Mouse (Mus musculus) thymus, postnatal 0 days (tissue): ENCODE results near the gene Ube2i. TPM values are rescaled to one million over a fixed set of nuclear protein-coding genes. Genes with fewer than 3 reads are reported as not detected.

Source experiments
- DNase-seq: peaks from one replicate; pipeline ENCODE4 v3.0.0-alpha.2; 2015; ENCODE audit warnings: low spot score
- polyA plus RNA-seq: library from polyadenylated mRNA; unstranded; fragments of >200 nt; fragmentation: Nextera tagmentation; extraction: Ambion mirVana; gene quantifications from 2 replicates; pipeline ENCODE4 v1.2.1, GENCODE M21; 2015

Gene Ube2i
- polyA plus RNA-seq = 772 and 787 TPM in 2 replicates

DNA sequence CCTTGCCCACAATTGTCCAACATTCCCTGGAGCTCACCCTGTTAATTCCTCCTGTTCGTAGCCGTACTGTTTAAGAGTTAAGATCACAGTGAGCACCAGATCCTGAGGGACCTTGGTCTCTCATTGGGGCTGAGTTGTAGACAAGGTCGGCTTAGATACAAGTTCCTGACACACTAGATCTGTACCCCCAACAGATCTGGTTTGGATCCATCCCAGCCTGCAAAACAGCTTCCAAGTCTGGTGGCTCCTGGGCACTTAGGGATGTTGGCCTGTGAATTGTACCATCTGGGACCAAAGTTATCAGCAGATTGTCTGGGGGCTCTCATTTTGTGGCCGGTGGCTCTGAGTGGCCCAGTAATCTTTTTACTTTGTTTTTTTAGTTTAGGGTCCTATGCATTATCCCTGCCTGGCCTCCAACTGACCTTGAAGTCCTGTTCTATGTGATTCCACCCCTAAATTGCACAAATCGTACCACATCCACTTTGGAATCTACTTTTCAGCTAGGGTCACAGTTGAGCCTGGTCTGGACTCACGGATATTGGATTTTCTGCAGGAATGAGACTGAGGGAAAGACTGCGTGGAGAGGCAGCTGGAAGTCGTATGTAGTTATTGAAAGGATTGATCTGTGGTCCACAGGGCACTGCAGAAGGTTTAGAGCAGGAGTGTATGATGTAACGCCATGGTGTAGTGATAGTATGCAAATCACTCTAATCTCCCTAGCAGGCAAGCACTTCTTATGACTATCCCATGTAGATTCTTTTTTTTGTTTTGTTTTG, at the start of gene Ube2i:
Gene Ube2i (minus strand): TSS at position 52 of the 776 bp plus-strand sequence.
- no peak for DNase-seq

DNA sequence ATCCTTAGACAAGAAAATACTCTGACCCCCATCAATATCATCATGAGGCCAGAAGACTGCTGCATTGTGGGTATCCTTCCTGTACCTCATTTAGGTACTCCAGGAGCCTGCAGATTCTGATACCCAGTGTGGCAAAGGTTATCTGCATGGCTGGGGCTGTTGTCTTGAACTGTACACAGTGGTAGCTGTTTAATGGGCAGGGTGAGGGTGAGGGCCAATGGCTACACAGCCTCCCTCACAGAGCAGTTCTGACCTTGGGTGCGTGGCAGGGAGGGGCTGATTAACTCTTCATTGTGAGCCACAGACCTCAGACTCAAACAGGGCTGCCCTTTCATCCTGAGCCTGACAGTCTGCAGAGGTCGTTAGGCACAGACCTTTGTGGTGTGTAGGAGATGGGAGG, 48.5 kb upstream of the Ube2i start:
- no peak for DNase-seq

DNA sequence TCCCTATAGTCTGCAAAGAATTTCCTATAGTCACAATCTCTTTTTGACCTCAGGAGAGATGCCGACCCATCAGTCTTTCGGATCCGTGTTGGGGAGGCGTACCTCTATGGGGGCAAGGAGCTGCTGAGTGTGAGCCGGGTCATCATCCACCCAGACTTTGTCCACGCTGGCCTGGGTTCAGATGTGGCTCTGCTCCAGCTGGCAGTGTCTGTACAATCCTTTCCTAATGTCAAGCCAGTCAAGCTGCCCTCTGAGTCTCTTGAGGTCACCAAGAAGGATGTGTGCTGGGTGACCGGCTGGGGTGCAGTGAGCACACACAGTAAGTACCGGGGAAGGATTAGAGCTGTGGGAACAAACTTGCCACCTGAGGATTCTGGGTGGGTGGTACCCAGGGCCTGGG, 46.4 kb upstream of the Ube2i start:
- no peak for DNase-seq

DNA sequence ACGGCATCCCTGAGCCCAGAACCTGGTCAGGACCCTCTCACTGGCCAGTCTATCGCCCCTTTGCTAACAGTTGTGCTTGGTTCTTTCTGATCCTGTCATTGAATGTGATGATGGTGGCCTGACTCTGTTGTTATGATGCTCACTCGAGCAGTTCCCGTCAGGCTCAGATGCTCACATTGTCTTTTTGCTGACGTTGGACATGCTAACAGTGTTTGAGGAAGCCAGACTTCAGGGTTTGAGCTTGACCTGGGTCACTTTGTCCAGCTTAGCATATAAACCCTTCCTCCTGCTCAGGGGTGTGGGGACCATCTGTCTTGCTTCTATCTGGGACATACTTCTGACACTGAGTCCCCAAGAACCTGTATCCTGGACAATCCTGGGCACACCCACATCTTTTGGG, 43.9 kb upstream of the Ube2i start, which contains the start of gene Prss29:
Gene Prss29 (plus strand): TSS at position 301 of the 400 bp plus-strand sequence.
- DNase-seq = no peak

DNA sequence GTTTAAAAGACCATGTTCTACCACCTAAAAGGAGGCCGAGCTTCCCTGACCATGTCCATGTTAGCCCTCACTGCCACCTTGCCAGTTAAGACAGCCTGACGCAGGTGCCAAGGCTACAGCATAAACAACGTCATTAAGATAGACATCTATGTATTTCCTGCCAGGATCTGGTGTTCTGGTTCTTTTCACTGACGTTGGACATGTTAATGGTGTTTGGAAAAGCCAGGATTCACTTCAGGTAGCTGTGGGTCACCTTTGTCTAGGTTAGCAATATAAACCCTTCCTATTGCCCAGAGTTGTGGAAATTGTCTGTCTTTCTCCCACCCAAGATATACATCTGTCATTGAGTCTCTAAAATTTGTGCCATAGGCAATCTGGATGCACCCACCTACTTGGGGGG, 33.9 kb upstream of the Ube2i start, which contains the start of gene Prss28:
Gene Prss28 (plus strand): TSS at position 301 of the 400 bp plus-strand sequence.
- no peak for DNase-seq

DNA sequence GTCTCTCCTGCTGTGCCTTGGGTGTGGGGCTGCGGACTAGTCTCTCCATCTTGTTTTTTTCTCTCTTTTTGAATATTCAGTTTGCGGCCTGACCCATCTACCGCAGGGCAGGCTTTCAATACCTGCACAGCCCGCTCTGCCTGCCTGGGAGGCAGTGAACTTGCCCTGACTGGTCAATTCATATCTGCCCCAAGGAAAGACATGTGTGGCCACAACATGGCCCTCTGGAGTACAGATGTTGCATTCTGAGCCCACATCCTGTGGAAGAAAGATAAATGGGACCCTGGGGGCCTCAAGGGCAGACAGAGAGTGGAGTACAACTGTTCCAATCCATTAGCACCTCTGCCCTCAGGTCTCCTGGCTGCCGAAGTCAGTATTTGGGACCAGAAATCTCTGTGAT, 23.7 kb upstream of the Ube2i start, which contains the start of gene Prss34:
Gene Prss34 (plus strand): TSS at position 301 of the 400 bp plus-strand sequence.
- DNase-seq = no peak

DNA sequence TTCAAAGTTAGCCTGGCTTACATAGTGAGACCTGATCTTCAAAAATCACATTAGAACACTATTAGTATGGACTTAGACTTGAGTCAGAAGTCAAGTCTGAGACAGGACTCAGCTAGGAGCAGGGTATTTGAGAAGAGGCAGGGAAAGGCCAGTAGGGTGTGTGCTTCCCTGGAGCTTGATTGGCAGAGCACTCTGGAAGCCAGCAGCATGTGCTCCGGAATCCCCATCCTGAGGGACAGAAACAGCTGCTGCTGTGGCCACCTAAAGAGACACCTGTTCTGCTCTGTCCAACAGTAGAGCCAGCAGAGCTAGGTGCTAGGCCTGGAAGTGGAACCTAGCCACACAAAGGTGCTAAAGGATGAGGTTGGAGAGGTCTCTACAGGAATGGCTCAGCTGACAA, 19.7 kb upstream of the Ube2i start:
- DNase-seq = no peak

DNA sequence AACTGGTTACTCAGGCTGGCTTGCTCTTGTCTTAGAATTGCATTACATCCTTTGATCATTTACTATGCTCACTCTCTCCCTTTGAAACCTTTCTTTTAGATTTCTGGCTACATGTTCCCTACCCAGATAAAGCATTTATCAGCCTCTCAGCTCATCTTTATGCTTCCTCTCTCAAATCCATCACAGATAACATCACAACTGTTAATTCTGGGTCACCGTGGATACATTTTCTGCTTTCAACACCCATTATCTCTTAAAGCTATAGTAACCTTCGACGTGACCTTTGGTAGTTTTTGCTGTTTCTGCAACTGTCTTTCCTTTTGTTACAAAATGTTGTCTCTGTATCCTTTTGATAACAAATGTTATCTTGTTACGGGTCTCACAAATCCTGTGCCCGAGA, 19.1 kb upstream of the Ube2i start:
- no peak for DNase-seq

DNA sequence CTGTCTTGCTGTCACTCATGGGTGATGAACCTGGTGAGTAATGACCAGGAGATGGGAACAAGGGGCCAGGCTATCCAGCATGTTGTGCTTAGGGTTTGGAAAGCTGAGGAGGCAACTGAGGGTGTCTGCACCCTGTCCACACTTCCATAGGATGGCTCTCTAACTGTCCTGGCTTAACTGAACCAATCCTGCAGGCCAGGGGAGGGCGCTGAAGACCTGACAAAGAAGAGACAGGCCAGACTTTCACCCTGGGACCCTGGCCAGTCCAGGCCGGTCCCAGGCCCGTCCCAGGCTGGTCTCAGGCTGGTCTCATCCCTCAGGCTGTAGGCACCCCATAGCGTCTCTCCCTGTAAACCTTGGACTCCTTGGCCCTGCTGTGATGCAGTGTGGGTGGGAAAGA, 16.0 kb upstream of the Ube2i start:
- DNase-seq = no peak

DNA sequence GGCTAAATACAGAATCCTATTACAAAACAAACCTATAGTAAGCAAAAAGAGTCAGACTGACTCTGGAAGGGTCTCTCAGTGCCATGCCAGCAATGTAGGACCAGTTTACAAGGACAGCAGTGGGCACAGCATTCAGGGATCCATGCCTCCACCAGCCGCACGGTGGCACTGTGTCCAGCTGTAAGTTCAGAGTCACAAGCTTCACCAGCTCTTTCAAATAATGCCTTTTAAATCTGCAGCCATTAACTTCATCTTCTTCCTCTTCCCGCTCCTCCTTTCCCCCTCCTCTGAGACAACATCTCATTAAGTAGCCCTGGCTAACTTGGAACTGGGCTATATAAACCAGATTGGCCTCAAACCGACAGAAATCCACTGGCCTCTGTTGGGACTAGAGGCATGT, 14.4 kb upstream of the Ube2i start:
- DNase-seq = peak; percentile 51

DNA sequence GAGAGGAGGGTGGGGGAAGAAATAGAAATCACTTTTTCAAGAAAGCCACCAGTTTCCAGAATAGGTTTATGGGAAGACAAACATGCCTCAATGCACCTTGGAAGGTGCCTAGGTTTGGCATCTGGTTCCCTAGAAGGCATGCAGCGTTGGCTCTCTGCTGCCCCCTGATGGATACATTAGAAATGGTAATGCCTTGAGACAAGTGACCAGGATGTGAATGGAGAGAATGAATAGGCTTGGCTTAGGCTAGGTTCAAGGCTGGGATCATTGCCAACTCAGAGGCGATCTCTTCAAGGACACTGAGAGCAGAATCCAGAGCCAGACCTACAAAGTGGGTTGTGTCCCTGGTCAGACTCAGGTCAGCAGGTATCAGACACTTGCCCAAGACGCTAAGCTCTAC, 10.6 kb upstream of the Ube2i start:
- DNase-seq = peak; percentile 75

DNA sequence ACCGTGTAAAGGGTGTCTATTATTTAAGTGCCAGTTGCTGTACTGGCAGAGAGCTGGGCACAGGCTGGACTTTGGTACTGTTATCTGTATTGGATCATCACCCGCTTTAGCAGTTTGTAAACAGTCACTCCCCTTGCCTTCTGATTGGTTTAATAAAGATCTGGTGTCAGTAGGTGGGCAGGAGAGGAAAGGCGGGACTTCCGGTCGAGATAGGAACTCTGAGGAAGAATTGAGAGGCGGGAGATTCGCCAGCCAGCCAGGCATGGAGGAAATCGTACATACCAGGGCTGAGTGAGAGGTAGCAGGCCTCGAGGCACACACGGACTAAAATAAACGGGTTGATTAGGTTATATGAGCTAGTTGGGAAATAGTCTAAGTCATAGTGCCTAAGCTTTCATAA, 7.7 kb upstream of the Ube2i start:
- DNase-seq = peak; percentile 27

DNA sequence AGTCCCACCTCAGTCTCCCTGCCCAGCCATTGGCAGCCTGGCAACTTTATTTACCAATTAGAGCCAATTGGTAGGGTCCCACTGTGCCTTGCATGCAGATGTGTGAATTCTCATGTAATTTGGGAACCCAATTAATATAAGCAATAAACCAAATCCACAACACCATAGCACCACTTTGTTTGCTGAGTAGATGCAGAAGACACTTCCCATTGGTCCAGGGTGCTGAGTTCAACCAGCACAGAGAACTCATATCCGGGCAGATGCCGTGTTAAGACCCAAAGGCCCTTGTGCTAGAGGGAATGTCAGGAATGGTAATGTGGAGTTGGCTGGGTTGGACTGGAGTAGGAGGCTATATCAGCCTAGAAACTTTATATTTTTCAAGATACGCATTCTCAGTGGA, 1.4 kb upstream of the Ube2i start:
- no peak for DNase-seq

DNA sequence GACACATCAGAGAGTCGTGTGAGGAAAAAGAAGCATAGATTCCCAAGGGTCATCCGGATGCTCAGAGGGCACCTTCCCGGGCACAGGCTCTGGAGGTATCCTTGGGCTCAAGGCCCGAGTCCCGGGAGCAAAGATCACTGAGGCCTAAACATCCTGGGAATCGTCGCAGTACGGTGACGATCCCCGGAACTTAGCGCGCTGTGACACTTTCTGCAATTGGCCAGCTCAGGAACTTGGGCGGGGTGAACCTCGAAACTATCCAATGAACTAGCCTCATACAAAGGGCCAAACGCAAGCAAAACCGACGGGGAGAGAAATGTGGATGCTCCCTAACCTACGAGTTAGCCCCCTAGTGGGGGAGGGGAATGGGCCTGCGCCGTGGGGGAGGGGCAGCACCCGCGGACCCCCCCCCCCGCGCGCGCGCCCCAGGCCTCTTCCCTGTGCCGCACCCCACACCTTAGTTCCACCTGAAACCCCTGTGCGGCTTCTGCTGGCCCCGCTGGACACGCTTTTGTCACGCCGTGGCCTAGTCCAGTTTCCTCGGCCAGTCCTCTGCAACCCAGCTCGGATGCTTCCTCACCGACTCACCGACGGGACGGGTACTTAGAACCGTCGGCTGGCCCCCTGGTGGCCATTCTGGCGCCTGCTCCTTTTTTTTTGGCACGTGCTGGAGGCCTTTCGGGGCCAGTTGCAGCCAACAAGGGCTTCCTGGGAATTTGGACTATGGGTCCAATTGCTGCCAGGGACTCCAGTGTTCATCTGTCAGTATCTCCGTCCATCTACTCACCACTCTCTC, 518 bp downstream of the Ube2i start:
- DNase-seq = peak; percentile 99

DNA sequence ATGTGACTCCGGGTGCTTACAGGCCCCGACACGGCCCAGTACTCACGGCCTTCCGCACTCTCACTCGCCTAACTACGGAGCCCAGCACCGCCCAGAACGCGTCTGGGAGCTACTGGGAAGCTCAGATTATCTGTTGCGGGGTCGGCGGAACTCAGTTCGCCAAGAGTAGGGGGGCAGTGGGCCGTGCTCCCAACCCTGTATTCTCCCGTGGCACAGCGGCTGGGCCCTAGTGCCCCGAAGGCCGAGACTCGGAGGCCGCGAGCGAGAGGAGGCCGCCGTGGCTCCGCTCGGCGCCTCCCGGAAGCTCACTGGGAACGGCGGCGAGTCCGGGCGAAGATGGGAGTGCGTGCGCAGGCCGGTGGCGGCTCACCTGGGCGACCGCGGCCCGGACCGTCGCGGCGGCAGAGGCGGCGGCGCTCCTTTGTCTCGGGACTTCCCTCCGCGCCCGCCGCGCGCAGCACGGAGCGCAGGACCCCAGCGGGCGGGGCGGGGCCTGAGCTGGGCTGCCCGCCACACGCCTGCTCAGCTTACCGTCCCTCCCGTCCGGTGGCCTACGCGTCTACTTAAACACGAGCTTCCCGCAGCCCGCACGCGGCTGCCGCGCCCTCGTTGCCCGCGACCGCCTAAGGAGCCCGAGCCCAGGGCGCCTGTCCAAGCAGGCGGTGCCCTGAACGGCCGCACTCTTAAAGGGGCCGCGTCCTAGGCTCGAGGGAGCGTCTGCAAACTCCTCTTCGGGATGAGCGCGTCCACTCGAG, 1.3 kb downstream of the Ube2i start:
- peak; percentile 89 for DNase-seq

DNA sequence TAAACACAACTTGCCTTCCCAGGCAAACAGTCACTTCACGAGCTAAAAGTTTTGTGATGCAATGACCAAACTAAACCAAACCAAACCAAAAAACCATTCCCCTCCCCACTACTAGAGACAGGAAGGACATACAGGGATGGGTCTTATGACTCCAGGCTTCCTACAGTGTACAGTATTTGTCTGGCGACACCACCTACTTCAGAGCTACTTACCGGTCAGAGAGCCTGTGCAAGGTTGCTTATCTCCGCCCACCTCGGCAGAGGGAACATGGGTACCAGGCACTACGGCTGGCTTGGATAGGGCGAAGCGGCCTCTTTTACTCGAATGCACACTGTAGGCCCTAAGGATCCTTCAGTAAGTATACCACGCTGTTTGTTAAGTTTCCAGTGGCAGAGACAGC, 2.1 kb downstream of the Ube2i start:
- DNase-seq = no peak

DNA sequence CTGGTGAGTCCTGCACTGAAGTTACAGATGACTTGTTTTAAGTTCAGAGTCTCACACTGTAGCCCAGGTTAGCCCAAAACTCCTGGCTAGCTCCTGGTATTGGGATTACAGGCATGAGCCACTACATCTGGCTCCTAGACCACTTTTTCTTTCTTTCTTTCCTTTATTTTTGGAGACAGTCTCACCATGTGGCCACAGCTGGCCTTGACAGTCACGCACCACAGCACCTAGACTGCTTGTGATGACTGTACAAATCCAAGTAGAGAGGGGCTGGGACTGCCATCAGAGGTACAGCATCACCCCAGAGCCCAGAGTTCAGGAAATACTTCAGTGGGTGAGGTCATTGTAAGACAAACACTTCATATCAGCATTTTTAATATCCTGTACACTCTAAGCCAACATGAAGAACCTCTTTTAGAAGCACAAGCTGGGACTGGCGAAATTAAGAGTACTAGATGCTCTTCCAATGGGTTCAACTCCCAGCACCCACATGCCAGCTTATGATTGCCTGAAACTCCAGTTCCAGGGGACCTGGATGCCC, 3.6 kb downstream of the Ube2i start:
- DNase-seq = no peak

DNA sequence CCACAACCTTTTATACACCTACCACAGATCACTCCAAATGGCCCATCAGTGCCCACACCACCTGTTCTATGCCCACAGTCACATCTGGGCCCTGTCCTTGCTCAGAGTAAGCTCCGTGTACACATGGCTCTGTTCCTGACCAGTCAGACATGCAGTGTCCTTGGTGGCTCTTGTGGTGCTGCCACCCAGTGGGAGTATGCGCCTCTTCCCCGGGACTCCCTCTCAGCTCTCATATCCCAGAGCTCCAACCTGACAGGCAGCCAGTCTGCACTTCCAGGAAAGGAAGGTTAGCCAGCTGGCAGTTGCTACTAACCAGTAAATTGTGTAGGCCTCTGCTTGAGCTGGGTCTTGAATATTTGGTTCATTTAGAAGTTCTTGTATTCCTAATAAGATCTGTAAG, 10.0 kb downstream of the Ube2i start:
- DNase-seq = no peak

DNA sequence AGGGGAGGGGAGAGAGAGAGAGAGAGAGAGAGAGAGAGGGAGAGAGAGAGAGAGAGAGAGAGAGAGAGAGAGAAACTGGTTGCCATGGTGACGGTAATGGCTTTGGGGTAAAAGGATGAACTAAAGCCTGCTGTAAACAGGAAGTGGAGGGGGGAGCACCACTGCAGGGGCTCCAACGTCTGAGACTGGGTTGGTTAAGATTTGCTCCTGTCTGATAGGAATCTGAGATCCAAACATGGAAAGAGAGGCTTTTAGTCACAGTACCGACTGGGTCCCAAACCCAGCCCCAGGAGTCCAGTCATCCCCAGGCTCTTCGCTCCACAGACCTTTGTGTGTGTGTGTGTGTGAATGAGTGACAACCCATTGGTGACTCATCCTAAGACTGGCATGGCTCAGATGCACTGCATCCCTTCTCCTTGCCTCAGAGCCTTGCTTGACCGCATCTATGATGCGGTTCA, 16.6 kb downstream of the Ube2i start:
- peak; percentile 88 for DNase-seq

DNA sequence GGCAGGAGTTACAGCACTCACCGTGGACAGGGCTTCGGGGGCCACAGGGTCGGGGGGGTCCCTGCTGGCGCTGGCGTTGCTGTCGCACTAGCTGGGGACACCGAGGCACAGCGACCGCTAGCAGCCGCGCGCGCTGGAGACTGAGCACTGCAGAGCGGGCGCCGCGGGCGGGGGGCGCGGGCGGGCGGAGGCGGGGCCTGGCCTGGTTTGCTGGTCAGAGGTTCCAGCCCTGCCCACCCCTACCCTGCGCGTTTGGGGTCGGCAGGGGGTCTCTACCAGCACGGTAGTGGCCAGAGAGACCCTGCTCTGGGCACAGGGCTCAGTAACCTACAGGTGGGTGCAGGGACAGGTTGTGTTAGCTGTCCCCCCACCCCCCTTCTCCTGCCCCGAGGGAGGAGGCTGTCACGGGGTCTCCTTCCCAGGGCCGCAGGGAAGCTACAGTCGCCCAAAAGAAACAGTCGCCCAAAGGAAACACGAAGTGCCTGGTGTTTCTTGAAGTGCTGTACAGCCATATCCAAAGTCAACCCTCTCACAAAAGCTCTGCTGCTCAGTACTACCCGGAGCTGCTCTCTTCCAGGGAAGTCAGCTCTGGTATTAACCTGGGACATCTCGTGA, 18.2 kb downstream of the Ube2i start, which contains the start of gene Baiap3:
Gene Baiap3 (minus strand): TSS at position 225 of the 615 bp plus-strand sequence.
- peak; percentile 47 for DNase-seq

DNA sequence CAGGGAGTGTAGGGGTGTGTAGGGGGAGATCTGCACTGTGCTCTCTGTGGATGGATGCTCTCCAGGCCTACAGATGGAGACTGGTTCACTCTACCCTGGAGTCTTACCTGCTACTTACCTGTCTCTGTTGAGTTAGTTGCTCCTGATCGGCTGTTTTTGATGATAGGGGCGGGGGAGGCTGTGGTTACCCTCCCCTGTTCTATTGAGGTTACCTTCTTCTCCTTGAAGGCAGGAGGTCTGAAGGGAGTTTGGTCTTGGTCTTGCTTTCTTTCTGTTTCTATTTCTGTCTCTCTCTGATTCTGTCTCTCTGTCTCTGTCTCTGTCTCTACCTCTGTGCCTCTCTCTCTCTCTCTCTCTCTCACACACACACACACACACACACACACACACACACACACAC, 19.3 kb downstream of the Ube2i start:
- no peak for DNase-seq
